Mouse (Mus musculus) liver, embryonic 16.5 days (tissue): ENCODE measurements at regions not wholly inside any gene's neighbourhood (a gene's known extent, or its start where the extent isn't known, plus 50 kb on each side); places are given as distances from the start of the nearest gene placed in this dataset.

Source experiments
- ATAC-seq: fragments of 200-750 bp; cut with Nextera tagmentation; 2 replicates; pipeline ENCODE4 v1.8.0; 2017; ENCODE audit warnings: low read depth, mild to moderate bottlenecking, moderate number of reproducible peaks, moderate library complexity
- H3K27ac ChIP-seq: fragments of 300-500 bp; sonication (generic); 2 replicates; pipeline ENCODE4 v1.5.1; 2014; ENCODE audit warnings: mild to moderate bottlenecking, low read length
- H3K27me3 ChIP-seq: fragments of 300-500 bp; sonication (generic); 2 replicates; pipeline ENCODE4 v1.6.1; 2014; ENCODE audit warnings: low read depth, low read length, mixed read lengths; ENCODE audit not compliant: control insufficient read depth, insufficient read depth
- H3K36me3 ChIP-seq: fragments of 300-500 bp; sonication (generic); 2 replicates; pipeline ENCODE4 v1.6.1; 2014; ENCODE audit warnings: mild to moderate bottlenecking; ENCODE audit not compliant: control insufficient read depth, insufficient read depth
- H3K4me1 ChIP-seq: fragments of 300-500 bp; sonication (generic); 2 replicates; pipeline ENCODE4 v1.6.1; 2014; ENCODE audit warnings: low read depth, low read length, mixed read lengths; ENCODE audit not compliant: control insufficient read depth
- H3K4me2 ChIP-seq: fragments of 300-500 bp; sonication (generic); 2 replicates; pipeline ENCODE4 v1.6.1; 2014; ENCODE audit warnings: low read depth, low read length, mixed read lengths
- H3K4me3 ChIP-seq: fragments of 300-500 bp; sonication (generic); 2 replicates; pipeline ENCODE4 v1.5.1; 2014; ENCODE audit warnings: low read depth, mild to moderate bottlenecking, low read length
- H3K9ac ChIP-seq: fragments of 300-500 bp; sonication (generic); 2 replicates; pipeline ENCODE4 v1.6.1; 2014; ENCODE audit warnings: low read depth, low read length
- H3K9me3 ChIP-seq: fragments of 300-500 bp; sonication (generic); replicated peaks from 2 replicates; pipeline ENCODE4 v1.6.1; 2016; ENCODE audit warnings: low read length; ENCODE audit not compliant: control insufficient read depth
- WGBS: fragments of 180-500 bp; shearing (Covaris S2); extraction: QIAGEN DNeasy Blood & Tissue Kit; methylation state at CpG from one replicate; pipeline ENCODE4 v1.1.7; 2014; ENCODE audit not compliant: insufficient replicate concordance; 5-methylcytosine and 5-hydroxymethylcytosine counted together

DNA sequence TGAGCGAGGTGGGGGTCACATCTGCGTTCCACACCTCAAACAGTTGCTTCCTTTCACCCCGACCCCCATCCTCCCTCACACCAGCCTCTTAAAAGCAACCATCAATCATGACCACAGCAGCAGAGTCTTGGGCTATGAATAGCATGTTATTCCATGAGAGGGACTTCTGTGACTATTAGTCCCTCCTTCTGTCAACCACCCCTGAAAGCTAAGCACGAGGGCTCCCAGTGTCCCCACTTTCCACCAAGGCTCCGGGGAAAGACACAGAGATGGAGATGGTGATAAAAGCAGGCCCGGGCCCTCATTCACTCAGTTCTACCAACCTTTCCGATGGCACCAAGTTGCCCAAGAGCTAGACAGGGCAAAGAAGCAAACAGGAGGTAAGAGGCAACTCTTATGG, 66.3 kb upstream of the Rgma start:
- Histone ChIP-seq H3K4me3 (no peak overlapping the region), H3K9ac (no peak overlapping the region), H3K9me3 (no peaks in the 10 kb centered on the region), H3K27ac (no peak overlapping the region), H3K4me2 (no peak overlapping the region), H3K4me1 (no peaks in the 10 kb centered on the region), H3K36me3 (no peaks in the 10 kb centered on the region), H3K27me3 (no peaks in the 10 kb centered on the region)
- WGBS = 55% methylated on average over 7 of the region's 7 CpGs
- no peak for ATAC-seq

GRCm38 (mm10) chr7:73310056-73310455, 65.3 kb upstream of the Rgma start:
- Histone ChIP-seq H3K9ac (no peak overlapping the region), H3K27me3 (no peaks in the 10 kb centered on the region), H3K36me3 (no peaks in the 10 kb centered on the region), H3K4me2 (no peak overlapping the region), H3K9me3 (no peaks in the 10 kb centered on the region), H3K4me1 (no peaks in the 10 kb centered on the region), H3K27ac (no peak overlapping the region), H3K4me3 (no peak overlapping the region)
- 78% methylated on average over 10 of the region's 10 CpGs for WGBS
- ATAC-seq = no peak

DNA sequence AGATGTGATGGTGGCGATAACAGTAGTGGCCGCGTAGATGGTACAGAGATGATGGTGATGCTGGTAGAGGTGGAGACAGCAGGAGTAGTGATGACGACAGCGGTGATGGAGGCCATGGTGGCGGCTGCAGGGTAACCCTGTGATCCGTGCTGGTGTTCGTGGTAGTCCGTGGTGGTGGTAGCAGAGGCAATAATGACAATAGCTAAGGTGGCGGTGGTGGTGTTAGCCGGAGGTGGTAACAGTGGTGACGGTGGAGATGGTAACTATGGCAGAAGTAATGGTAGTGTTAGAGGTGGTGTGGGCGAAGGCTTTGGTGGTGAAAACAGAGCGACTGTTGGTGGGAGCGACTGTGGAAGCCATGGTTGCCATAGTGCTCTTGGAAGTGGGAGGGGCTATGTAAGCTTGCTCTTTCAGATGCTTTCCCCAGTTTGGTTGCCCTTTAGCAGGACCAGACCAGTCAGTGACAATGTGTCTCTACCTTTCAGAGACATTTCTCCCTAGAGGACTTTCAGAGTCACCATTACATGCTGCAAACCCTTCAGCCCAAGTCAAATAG, 64.7 kb upstream of the Rgma start:
- Histone ChIP-seq H3K4me2 (no peak overlapping the region), H3K36me3 (no peaks in the 10 kb centered on the region), H3K27ac (no peak overlapping the region), H3K4me1 (no peaks in the 10 kb centered on the region), H3K4me3 (no peak overlapping the region), H3K9ac (no peak overlapping the region), H3K27me3 (no peaks in the 10 kb centered on the region), H3K9me3 (no peaks in the 10 kb centered on the region)
- 78% methylated on average over 15 of the region's 15 CpGs for WGBS
- no peak for ATAC-seq

GRCm38 (mm10) chr7:73315555-73315954, 59.8 kb upstream of the Rgma start:
- no peak overlapping the region for H3K9ac ChIP-seq
- no peak overlapping the region for H3K4me3 ChIP-seq
- no peak overlapping the region for H3K4me2 ChIP-seq
- no peak overlapping the region for H3K27ac ChIP-seq
- no peaks in the 10 kb centered on the region for H3K36me3 ChIP-seq
- 60% methylated on average over 3 of the region's 3 CpGs for WGBS
- no peaks in the 10 kb centered on the region for H3K9me3 ChIP-seq
- H3K27me3 ChIP-seq = no peaks in the 10 kb centered on the region
- no peak for ATAC-seq
- H3K4me1 ChIP-seq = no peaks in the 10 kb centered on the region

GRCm38 (mm10) chr7:73317574-73317973, 57.7 kb upstream of the Rgma start:
- no peak overlapping the region for H3K9ac ChIP-seq
- H3K27ac ChIP-seq = no peak overlapping the region
- H3K36me3 ChIP-seq = no peaks in the 10 kb centered on the region
- H3K9me3 ChIP-seq = no peaks in the 10 kb centered on the region
- ATAC-seq = no peak
- no peak overlapping the region for H3K4me3 ChIP-seq
- H3K4me2 ChIP-seq = no peak overlapping the region
- H3K4me1 ChIP-seq = no peaks in the 10 kb centered on the region
- no peaks in the 10 kb centered on the region for H3K27me3 ChIP-seq
- 61% methylated on average over 4 of the region's 4 CpGs for WGBS

GRCm38 (mm10) chr7:73319004-73319403, 56.3 kb upstream of the Rgma start:
- no peak for ATAC-seq
- H3K27ac ChIP-seq = no peak overlapping the region
- WGBS = 78% methylated on average over 6 of the region's 6 CpGs
- H3K9me3 ChIP-seq = no peaks in the 10 kb centered on the region
- no peak overlapping the region for H3K9ac ChIP-seq
- H3K4me2 ChIP-seq = no peak overlapping the region
- no peaks in the 10 kb centered on the region for H3K4me1 ChIP-seq
- H3K36me3 ChIP-seq = no peaks in the 10 kb centered on the region
- no peaks in the 10 kb centered on the region for H3K27me3 ChIP-seq
- H3K4me3 ChIP-seq = no peak overlapping the region

DNA sequence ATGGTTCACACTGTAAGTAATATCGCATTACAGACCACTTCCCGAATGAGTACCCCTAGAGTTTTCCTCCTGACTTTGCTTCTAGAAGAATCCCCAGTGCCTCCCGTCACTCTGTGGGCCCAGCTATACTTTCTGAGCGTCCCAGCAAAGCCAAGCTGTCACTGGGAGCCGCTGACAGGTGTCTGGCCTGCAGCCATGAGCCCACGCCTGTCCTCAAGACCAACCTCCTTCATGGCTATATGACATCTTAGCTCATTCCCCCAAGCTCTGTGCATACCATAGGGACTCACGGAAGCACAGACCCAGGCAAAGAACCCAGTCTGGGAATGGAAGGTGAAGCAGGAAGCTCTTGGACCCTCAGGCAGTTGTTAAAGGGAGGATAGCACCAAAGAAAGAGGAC, 55.3 kb upstream of the Rgma start:
- Histone ChIP-seq H3K9ac (no peak overlapping the region), H3K36me3 (no peaks in the 10 kb centered on the region), H3K27me3 (no peaks in the 10 kb centered on the region), H3K4me1 (no peaks in the 10 kb centered on the region), H3K4me3 (no peak overlapping the region), H3K4me2 (no peak overlapping the region), H3K27ac (no peak overlapping the region), H3K9me3 (no peaks in the 10 kb centered on the region)
- no peak for ATAC-seq
- WGBS = 63% methylated on average over 7 of the region's 7 CpGs

GRCm38 (mm10) chr7:73322466-73323151, 52.7 kb upstream of the Rgma start:
- no peak overlapping the region for H3K9ac ChIP-seq
- no peaks in the 10 kb centered on the region for H3K36me3 ChIP-seq
- no peaks in the 10 kb centered on the region for H3K4me1 ChIP-seq
- no peak for ATAC-seq
- H3K4me2 ChIP-seq = no peak overlapping the region
- no peak overlapping the region for H3K27ac ChIP-seq
- 62% methylated on average over 8 of the region's 8 CpGs for WGBS
- H3K4me3 ChIP-seq = no peak overlapping the region
- no peaks in the 10 kb centered on the region for H3K27me3 ChIP-seq
- no peaks in the 10 kb centered on the region for H3K9me3 ChIP-seq

- no peak for ATAC-seq
- Histone ChIP-seq H3K27me3 (no peaks in the 10 kb centered on the region), H3K4me1 (no peaks in the 10 kb centered on the region), H3K4me3 (no peak overlapping the region), H3K36me3 (no peaks in the 10 kb centered on the region), H3K9ac (no peak overlapping the region), H3K9me3 (no peaks in the 10 kb centered on the region), H3K4me2 (no peak overlapping the region), H3K27ac (no peak overlapping the region)
- WGBS = 21% methylated on average over 12 of the region's 12 CpGs
Observed at GRCm38 (mm10) chr7:73323556-73323955, 51.8 kb upstream of the Rgma start.
